Mouse (Mus musculus) mouse trophoblast stem cell (cell line): ENCODE results near the gene Ap3b1.

Source experiments
- in situ Hi-C, 2 experiments: fragments of 300-500 bp; cut with MseI, MboI; formaldehyde crosslinking; loops; 2 replicates in 1 of 2; 3 replicates in 1 of 2; pipeline ENCODE4 v1.15.1; 2025

Gene Ap3b1

DNA sequence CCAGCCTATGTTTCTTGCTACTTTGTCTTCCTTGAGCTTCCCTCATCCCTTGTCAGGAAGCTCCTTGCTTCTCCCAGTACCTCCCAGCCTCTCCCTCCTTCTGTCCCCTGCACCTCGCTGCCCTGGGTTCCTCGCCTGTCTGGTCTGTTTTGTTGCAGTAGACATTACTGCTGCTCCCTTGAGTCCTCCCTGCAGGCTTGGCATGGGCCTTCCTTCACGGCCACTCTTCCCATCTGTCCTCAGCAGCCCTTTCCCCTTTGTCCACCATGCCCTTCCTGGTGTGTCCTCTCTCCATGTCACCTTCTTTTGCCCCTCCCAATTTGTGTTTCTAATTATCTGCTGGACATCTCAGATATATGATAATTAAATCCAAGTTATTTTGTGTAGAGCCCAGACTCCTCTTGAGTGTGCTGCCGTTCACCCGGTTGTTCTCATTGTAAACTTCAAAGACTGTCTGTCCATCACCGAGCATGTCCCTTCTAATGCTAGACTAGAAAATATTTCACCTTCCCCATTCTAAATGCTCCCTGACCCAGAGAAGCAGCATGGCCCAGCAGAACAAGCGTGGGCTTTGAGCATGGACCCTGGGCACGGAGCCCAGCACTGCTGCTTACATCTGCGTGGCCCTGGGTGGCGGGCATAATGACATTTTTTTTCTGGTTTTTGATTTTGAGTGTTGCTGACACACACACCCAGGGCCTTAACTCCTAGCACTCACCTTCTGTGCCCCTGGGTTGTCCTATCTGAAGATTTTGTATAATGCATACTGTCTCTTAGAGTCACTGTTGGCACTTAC is 181.3 kb downstream of the Ap3b1 start:
- in situ Hi-C loops: no loop called here

DNA sequence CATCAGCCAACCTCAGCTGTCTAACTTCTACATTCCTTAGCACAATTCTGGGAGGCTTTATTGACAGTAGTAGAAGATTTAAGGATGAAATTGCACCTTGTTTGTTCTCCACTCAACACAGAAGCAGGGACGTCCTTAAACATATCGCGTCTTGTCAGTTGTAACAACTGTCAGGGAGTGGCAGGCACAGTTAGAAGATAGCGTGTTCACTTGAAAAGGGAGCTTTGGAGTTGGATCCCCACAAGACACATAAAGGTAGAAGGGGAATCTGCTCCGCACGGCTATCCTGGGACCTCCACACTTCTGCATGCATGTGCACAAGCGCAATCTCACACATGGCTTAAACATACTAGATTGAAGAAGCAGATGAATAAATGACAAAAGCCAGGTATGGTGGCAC is 183.3 kb downstream of the Ap3b1 start:
- in situ Hi-C loops: no loop called here

DNA sequence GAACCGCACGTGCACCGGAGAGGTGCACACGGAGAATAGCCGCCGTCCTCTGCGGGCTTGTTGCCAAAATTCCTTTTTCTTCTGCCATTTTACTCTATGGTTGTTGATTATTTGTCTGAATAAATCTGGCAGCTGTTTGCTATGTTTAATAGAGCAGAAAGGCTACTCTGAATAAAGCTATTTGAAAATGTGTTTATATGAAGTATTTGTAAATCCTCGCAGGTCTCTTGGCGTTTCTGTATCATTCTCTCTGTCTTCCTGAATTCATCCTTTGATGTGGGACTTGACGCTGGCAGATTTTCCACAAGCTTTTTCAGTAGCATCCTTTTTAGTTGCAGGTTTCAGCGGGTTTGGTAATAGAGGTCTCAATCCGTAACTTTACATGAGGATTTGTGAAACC is 185.5 kb downstream of the Ap3b1 start:
- in situ Hi-C loops: no loop called here

DNA sequence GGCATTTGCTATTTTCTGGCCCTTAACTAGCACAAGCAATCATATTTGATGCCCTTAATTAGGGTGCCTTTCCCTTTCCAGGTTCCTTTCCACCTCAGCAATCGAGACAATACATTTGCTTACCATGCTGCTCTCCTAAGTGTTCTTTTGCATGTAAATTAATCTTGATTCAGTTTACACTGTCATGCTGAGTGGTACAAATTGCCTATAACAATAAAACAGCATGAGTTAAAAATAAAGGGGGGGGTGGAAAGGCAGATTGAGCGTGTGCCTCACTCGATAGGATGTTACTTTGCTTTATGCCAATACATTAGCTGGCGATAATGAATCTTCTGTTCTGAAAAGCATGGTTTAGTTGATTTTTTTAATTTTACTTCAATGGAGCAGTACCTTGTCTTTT is 187.0 kb downstream of the Ap3b1 start:
- in situ Hi-C loops: no loop called here

DNA sequence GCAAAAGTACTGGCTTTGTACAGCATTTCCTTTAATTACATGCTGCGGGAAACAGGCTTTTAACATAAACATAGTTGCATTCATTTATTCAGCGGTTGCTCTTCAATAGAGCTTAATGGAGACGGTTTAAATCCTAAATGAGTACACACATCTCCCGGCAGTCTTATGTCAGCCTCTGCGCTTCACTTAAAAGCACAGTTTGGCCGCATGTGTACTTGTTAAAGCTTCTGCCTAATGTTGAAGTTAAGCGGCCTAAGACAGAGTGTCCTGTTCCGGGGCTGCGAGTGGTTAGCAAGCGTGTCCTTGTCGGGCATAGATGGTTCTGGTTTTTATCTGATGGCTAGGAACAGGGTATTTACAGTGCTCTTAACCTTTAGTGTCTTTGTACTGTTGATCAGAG is 187.5 kb downstream of the Ap3b1 start:
- in situ Hi-C loops: no loop called here

DNA sequence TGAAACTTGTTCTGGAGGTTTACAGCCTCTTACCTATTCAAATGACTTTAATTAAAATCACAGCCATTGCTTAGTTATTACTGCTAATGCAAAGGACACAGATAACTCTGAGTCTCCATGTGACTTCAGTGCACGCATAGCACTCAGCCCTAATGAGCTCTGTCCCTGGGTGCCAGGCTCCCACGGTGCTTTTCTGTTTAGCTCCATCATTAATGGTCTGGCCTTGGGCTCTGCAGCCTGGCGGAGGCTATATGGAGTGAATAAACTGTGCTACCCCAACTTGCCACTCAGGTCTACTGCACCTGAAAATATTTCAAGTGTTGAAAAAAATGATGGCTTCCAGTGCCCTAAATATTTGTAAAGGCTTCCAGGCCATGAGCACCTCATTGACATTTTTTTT is 190.8 kb downstream of the Ap3b1 start:
- in situ Hi-C loops: no loop called here

DNA sequence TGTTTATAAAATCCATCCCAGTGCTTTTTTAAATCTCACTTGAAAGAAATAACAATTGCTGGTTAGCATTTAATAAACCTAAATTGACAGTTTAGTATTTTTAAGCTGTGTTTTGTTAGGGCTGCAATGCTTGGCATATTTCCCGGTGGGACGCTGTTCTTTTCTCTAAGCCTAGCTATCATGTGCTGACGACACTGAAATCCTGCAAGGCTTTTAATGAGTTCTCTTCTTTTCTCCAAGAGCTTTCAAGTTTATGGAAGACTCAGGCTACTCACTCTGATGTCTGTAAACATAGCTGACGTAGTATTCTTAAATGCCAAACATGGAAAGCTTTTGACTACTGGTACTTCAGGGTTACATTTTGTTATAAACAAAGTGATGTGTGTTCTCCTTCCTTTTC is 191.3 kb downstream of the Ap3b1 start:
- in situ Hi-C loops: no loop called here

DNA sequence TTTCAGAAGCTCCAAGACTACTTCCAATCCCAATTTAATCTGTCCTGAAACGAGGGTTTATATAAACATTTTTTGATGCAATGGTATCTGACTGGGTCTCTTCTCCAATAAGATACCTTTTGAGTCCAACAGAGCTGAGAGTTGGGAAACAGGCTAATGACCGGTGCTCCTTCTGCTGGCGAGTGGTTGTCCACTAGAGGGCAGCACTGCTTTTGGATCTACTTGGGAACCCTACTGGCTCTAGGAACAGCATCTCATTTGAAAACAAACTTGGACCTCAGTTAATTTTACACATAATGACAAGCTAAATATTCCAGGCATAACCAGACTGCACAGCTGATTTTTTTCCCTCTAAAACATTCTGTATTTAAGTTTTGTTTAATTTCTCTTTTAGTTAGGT is 201.3 kb downstream of the Ap3b1 start:
- in situ Hi-C loops: no loop called here

DNA sequence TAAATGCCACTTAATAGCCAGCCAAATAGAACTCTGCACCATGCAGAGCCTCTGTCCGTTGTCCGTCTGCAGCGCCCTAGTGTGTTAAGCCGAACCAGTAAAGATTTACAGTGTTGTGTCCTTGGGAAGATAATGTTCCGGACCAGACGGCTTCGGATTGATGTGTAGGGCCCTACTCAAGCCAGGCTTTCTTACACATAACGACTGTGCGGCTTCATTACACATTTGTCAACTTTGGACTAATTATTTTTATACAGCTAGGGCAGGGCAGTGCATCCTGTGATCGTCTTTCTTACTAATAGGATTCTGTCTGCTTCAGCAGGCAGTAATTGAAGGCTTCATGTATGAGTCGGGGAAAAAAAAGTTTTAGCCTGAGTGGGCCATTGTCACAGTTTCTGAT is 202.1 kb downstream of the Ap3b1 start:
- in situ Hi-C loops: no loop called here

DNA sequence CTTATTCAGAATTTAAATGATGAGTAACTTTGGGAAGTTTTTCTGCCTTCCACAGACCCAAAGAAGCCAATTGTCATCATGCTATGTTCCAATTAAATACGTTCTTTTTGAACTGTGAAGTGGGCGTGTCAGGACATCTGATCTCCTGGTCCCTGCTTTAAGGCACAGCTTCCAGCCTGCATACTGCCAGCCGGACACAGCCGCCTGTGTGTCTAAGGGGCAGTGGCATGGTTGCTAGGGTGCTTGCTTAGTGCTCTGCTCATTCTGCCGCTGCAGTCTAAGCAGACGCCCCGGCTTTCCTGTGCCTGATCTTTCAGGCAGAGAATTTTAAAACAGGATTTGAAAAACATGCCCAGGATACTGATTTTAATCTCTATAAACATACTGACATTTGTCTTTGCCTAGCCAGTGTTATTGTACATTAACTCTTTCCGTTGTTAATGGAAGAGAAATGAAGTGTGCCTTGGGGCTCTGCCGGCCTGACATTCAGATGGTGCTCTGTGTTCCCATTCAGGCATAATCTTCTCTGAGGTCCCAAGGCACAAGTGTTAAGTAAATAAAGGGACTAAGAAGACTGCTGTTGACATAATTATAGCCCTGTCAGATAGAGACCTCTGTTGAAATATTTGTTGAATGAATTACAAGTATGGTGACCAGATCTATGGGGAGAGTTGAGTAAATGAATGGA is 204.0 kb downstream of the Ap3b1 start:
- in situ Hi-C loops: no loop called here

DNA sequence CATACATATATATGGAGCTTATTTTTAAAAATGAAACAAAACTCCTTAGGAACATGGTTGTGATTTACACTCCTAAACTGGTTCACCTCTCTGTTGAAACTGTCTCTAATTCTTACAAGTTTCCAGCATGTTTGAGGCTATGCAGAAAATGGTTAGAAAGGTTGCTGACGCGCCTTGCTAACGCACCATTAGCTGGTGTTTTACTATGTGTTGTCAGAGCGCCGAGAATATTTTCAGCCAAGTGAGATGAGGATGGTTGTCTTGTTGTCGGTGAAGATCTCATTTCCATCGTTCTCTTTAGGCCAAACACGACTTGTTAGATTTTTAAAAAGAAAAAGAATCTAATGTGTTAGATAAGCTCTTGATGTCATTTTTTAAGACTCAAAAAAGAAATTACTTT is 205.1 kb downstream of the Ap3b1 start:
- in situ Hi-C loops: no loop called here

DNA sequence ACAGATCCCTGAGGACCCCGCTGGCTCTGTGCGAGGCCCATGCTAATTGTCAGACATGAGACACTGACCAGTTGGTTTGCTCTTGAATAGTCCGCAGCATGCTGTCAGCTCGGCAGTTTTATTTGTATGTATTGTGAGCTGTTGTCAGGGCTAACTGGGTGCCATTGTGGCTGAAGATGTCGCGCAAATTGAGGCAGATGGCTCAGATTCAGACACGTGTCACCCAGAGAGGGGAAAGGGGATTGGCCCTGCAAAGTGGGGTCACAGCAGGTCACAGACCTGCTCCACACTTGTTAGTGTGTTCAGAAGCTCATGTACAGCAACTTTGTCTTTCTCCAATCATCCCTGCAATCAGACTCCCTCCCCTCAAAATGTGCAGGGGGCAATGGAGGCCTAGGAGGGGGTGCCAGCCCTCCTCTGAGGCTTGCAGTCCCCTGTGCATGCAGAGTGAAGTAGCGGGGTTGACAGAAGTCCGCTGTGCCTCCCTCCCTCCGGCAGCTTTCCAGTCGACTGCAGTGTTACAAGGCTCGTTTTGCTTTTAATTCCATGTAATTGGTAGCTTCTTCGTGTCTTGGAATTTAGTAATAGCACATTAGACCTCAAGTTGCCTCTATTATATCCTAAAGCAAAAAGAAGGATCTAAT is 205.7 kb downstream of the Ap3b1 start:
- in situ Hi-C loops: no loop called here

DNA sequence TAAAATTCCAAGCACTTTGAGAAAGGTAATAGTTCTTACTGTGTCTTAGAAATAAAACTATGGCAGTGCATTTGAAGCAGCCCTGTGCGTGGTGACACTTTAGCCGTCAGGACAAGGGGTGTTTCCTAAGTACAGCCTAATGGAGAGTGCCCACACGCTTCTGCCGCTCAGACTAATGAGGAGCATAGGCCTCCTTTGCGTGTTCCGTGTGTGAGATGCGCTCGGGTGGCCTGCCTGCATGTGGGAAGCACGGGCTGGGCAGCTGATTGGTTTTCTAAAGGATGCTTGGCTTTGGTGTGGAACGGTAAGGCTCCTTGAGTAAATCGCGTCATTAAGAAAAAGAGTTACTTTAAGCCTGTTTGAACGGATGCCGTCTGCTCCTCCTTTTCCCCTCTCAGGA is 206.4 kb downstream of the Ap3b1 start:
- in situ Hi-C loops: no loop called here

DNA sequence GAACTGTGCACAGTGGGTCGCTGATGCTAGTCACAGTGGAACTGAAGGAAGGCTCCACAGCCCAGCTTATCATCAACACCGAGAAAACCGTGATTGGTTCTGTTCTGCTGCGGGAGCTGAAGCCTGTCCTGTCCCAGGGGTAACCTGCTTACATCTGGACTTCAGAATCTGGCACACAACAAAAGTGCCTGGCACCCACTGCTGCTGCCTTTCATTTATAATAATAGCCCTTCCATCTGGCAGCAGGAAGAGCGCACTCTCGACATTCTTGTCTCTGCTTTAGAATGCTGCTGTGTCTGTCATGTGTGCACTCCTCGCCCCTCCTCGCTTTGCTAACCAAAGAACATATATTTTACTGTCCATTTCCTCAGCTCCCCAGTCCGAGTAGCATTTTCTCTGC is 206.9 kb downstream of the Ap3b1 start:
- in situ Hi-C loops: no loop called here

DNA sequence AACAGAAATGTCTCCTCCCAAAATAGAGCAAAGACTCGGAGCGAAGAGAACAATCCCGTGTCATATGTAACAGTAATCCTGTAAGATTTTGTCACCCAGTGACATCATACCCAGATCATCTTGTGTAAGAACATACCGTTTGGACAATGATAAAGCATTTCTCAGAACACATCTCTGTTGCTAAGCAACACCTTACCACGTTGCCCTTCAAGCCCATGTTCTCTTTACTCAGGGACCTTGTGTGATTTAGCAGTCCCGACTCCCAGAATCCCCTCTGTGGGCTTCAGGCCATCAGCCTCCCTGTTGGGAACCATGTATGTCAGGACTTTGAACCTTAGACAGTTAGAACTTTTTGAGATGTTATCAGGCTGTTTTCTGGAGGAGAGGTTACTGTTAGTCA is 209.0 kb downstream of the Ap3b1 start:
- in situ Hi-C loops: no loop called here

DNA sequence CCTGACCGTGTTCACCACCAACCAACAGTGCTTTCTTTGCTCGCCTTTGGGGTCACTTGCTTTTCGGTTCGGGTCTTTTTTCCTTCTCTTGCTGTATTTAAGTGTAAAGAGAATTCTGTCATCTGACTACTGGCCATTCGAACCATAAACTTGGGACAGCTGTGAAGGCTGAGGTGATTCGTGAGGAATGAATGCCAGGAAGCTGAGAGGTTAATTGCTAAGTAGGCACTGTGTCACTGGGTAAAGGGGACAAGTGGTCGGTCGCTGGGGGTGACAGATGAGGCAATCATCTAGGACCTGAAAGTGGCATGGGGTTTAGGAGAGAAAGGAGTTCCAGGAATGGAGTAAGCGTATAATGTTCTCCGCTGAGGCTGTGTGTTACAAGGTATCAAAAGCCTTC is 212.2 kb downstream of the Ap3b1 start:
- in situ Hi-C loops: no loop called here

DNA sequence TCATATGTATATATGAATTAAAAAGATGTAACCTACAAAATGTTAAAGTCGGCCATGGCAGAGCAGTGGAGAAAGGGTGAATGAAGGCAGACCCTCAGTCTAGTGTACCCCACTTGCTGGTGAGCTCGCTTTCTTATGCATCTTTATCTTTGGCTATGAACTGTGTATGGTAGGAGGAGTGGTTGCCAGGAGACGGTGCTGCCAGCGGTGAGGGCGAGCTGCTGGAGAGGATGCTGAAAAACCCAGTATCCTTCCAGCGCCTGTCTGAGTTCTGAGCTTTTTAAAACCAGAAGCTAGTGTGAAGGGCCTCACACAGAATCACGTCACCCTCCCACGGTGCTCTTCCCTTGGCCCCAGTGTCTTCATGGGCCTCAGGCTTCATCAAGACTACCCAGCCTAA is 214.6 kb downstream of the Ap3b1 start:
- in situ Hi-C loops: no loop called here

DNA sequence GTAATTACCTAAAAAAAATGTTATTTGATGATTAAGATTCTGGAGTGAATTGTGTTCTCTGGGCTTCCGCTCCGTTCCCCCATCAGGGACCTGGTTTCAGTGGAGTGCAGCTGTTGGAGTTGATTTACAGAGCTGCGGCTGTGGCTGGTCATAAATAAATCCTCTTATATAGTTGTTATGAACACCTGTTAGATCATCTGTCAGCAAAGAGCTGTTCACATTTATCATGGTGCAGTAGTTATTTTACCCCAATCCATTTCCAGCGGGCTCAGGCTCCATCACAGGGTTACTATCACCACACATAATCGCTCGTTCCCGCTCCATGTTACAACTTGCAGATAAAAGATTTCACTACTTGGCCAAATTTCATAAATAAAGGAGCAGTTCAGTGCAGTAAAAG is 215.1 kb downstream of the Ap3b1 start:
- in situ Hi-C loops: no loop called here

DNA sequence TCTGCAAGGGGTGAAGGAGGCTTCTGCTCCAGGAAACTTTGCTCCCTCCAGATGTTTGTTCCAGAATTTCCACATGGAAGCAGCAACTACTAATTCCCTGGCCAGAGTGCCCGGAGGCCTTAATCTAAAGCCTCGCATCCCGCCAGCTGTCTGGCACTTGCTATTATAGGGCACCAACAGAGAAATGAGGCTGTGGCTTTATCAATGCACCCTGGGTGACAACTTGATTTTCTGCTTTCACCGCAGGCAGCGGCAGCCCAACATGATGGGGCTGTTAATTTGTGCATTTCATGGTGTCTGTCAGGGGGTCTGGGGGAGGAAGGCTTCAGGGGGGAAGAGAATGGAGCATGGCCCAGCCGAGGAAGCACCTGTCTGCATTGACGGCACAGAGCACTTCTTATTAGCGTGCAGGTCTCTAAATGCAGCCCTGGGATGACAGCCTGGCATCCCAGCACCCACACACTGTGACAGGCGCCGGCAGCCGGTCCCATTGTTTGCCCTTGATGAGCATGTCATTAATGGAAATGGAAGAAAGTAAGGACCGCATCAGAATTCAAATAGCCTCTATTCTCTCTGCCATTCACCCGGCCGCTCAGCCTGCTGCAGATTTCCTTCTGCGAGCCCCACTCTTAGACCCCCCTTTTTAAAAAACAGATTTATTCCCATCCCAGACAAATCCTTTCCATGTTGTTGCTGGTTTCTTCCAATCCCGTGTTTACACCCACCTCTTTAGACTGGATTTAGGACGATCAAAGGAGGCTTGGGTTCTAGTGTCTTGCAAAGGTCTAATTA is 217.0 kb downstream of the Ap3b1 start:
- in situ Hi-C loops: no loop called here

DNA sequence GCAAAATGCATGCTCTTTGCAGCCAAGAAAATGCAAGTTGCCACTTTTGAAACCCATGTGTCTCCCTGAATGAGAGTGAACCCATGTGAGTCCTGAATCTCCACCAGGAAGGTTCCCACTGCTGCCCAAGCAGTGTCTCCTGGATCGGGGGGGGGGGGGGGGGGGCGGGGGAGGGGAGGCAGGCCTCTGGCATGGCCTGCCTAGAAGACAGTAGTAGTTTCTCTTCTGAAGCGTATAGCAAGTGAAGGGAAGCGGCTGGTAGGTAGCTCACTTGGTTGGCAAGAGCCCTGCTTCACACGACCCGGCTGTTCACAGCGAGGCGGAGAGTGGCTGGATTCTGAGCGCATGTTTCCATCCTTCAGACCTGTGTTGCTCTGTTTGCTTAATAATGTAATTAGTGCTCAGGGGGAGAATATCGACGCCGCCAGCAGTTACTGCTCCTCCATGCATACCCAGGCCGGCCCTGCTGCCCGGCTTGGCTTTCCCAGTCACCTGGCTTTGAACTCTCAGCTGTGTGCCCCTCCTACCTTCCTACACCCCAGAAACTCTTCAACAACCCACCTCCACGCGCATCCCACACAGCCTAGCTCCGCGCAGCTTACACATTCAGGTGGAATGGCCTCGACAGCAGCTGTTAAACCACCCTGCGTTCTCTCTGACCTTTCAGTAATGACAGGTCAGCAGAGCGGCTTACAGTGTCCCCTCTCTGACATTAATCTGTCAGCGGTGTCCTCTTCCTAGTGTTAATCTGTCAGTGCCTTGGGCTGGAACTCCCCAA is 217.8 kb downstream of the Ap3b1 start:
- in situ Hi-C loops: no loop called here

DNA sequence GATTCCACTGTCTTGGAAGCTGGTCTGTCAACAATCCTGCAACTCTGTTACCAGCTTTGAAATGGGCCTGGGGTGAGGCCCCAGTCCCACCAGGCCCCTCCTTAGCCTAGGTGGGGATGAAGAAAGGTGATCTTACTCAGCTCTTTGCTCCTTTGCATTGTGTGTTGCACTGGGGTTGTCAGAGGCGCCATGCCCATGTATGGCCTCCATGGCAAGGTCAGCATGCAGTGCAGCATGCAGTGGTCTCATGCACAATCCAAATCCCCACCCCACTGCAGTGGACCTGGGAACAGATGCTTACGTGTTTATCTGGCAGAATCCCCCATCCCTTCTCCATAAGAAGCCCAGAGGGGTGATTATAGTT is 218.4 kb downstream of the Ap3b1 start:
- in situ Hi-C loops: no loop called here

DNA sequence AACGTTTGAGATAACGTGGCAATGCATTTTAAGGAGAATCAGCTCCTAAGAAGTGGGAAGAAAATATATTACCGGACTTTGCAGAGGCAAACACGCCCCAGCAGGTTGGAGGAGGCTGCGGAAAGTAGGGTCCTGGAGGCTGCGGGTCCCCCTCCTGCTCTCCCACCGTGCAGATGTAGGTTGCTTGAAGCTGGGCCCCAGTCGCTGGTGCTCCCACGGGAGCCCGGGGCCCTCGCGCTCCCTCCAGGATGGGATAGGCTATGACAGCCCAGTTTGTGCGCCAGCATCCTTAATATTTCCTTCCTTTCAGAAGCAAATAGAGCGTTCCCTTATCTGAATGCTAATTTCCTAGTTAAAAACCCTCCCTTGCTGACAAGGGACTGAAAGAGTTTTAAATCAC is 236.5 kb downstream of the Ap3b1 start:
- in situ Hi-C loops: no loop called here
